Mouse (Mus musculus) CH12.LX (cell line): ENCODE measurements around the gene Cdh13. TPM values are rescaled to one million over a fixed set of nuclear protein-coding genes. Genes with fewer than 3 reads are reported as not detected.

ENCODE experiments used
- DNase-seq: peaks from one replicate; pipeline ENCODE4 v3.0.0-alpha.2; 2013; ENCODE audit errors: extremely low read depth
- H3K27ac ChIP-seq: 2 replicates; pipeline ENCODE4 v1.5.1; 2012; ENCODE audit warnings: low read depth, mild to moderate bottlenecking, control low read depth, moderate library complexity; ENCODE audit not compliant: insufficient read depth
- H3K27me3 ChIP-seq: replicated peaks from 2 replicates; pipeline ENCODE3; 2012; ENCODE audit warnings: inconsistent platforms
- H3K36me3 ChIP-seq, 2 experiments: replicated peaks in 1 of 2; 2 replicates each; pipeline versions ENCODE3 to v1.6.1; 2012; ENCODE audit warnings: inconsistent platforms in 1 of 2, low read length in 1 of 2, mild to moderate bottlenecking in 1 of 2, mixed read lengths in 1 of 2, moderate library complexity in 1 of 2; ENCODE audit not compliant: control insufficient read depth in 1 of 2, insufficient read depth in 1 of 2
- H3K4me1 ChIP-seq, 2 experiments: 2 replicates each; pipeline ENCODE4 v1.6.1; 2012; ENCODE audit warnings: inconsistent platforms in 1 of 2, moderate library complexity in 1 of 2; ENCODE audit not compliant: insufficient read depth in 2 of 2, control insufficient read depth in 1 of 2
- H3K4me2 ChIP-seq: 2 replicates; pipeline ENCODE4 v1.6.1; 2012; ENCODE audit warnings: low read depth, mild to moderate bottlenecking, control low read depth; ENCODE audit not compliant: poor library complexity, insufficient read depth, severe bottlenecking
- H3K4me3 ChIP-seq, 3 experiments: fragments of 150-350 bp in 1 of 3; sonication (generic) in 1 of 3; replicated peaks in 1 of 3; 2 replicates each; pipeline versions ENCODE3 to v1.5.1; 2011 to 2012; ENCODE audit warnings: low read depth in 2 of 3, low read length in 2 of 3, mild to moderate bottlenecking in 2 of 3, moderate library complexity in 2 of 3, control low read depth in 1 of 3, improper control_type of control experiment in 1 of 3, inconsistent platforms in 1 of 3, mixed read lengths in 1 of 3; ENCODE audit not compliant: poor library complexity in 1 of 3
- H3K79me2 ChIP-seq: replicated peaks from 2 replicates; pipeline ENCODE4 v1.6.1; 2012; ENCODE audit warnings: mild to moderate bottlenecking, moderate library complexity; ENCODE audit not compliant: control insufficient read depth, poor library complexity, insufficient read depth, severe bottlenecking; ENCODE audit errors: extremely low read depth
- H3K9ac ChIP-seq: 2 replicates; pipeline ENCODE4 v1.6.1; 2012; ENCODE audit warnings: low read depth, mild to moderate bottlenecking, control low read depth, moderate library complexity; ENCODE audit not compliant: insufficient read depth
- H3K9me3 ChIP-seq: replicated peaks from 2 replicates; pipeline ENCODE3; 2012; ENCODE audit warnings: low read length, inconsistent platforms, mixed read lengths
- CHD1 ChIP-seq: IDR thresholded peaks from 2 replicates; pipeline ENCODE4 v1.6.1; 2012; ENCODE audit warnings: low read depth, low read length, improper control_type of control experiment, inconsistent platforms
- CHD2 ChIP-seq: IDR thresholded peaks from 2 replicates; pipeline ENCODE4 v1.6.1; 2011; ENCODE audit warnings: low read length, improper control_type of control experiment
- E2F4 ChIP-seq: IDR thresholded peaks from 2 replicates; pipeline ENCODE4 v1.6.1; 2011; ENCODE audit warnings: low read depth, low read length, improper control_type of control experiment; ENCODE audit not compliant: insufficient replicate concordance
- ELF1 ChIP-seq: IDR thresholded peaks from 2 replicates; pipeline ENCODE4 v1.6.1; 2014; ENCODE audit warnings: low read depth, mild to moderate bottlenecking, inconsistent platforms, low read length, improper control_type of control experiment
- EP300 ChIP-seq: IDR thresholded peaks from 2 replicates; pipeline ENCODE4 v1.6.1; 2011; ENCODE audit warnings: low read length, improper control_type of control experiment
- HCFC1 ChIP-seq: IDR thresholded peaks from 2 replicates; pipeline ENCODE4 v1.6.1; 2012; ENCODE audit warnings: low read depth, mild to moderate bottlenecking, inconsistent platforms, low read length, improper control_type of control experiment
- JUND ChIP-seq: conservative IDR thresholded peaks from 2 replicates; pipeline ENCODE4 v1.6.1; 2011; ENCODE audit warnings: low read depth, low read length, improper control_type of control experiment
- MXI1 ChIP-seq: IDR thresholded peaks from 2 replicates; pipeline ENCODE4 v1.6.1; 2011; ENCODE audit warnings: mild to moderate bottlenecking, low read depth, low read length, improper control_type of control experiment
- NELFE ChIP-seq: IDR thresholded peaks from 2 replicates; pipeline ENCODE4 v1.6.1; 2011; ENCODE audit warnings: low read depth, low read length, improper control_type of control experiment
- NRF1 ChIP-seq: IDR thresholded peaks from 2 replicates; pipeline ENCODE4 v1.6.1; 2014; ENCODE audit warnings: low read depth, mild to moderate bottlenecking, inconsistent platforms, low read length, improper control_type of control experiment, moderate library complexity
- RAD21 ChIP-seq: IDR thresholded peaks from 2 replicates; pipeline ENCODE4 v1.6.1; 2011; ENCODE audit warnings: low read depth, mild to moderate bottlenecking, low read length, improper control_type of control experiment, moderate library complexity
- RCOR1 ChIP-seq: conservative IDR thresholded peaks from 2 replicates; pipeline ENCODE4 v1.6.1; 2012; ENCODE audit warnings: low read depth, mild to moderate bottlenecking, inconsistent platforms, low read length, improper control_type of control experiment
- SIN3A ChIP-seq: IDR thresholded peaks from 2 replicates; pipeline ENCODE4 v1.6.1; 2012; ENCODE audit warnings: low read length, improper control_type of control experiment, inconsistent platforms
- TCF12 ChIP-seq: IDR thresholded peaks from 2 replicates; pipeline ENCODE4 v1.6.1; 2014; ENCODE audit warnings: low read depth, mild to moderate bottlenecking, inconsistent platforms, low read length, improper control_type of control experiment
- UBTF ChIP-seq: IDR thresholded peaks from 2 replicates; pipeline ENCODE4 v1.6.1; 2012; ENCODE audit warnings: low read depth, mild to moderate bottlenecking, inconsistent platforms, low read length, improper control_type of control experiment, moderate library complexity
- USF2 ChIP-seq: conservative IDR thresholded peaks from 2 replicates; pipeline ENCODE4 v1.6.1; 2011; ENCODE audit warnings: low read depth, low read length, improper control_type of control experiment
- ZC3H11A ChIP-seq: IDR thresholded peaks from 2 replicates; pipeline ENCODE4 v1.6.1; 2012; ENCODE audit warnings: low read depth, mild to moderate bottlenecking, inconsistent platforms, low read length, improper control_type of control experiment
- ZMIZ1 ChIP-seq: IDR thresholded peaks from 2 replicates; pipeline ENCODE4 v1.6.1; 2012; ENCODE audit warnings: low read depth, mild to moderate bottlenecking, inconsistent platforms, low read length, improper control_type of control experiment
- ZNF384 ChIP-seq: IDR thresholded peaks from 2 replicates; pipeline ENCODE4 v1.6.1; 2012; ENCODE audit warnings: low read depth, low read length, improper control_type of control experiment, inconsistent platforms
- dilution Hi-C: fragments of 300-500 bp; cut with MboI; formaldehyde crosslinking; loops from 2 replicates; pipeline ENCODE4 v1.14.3; 2020; ENCODE audit warnings: low sequenced_read_pairs; ENCODE audit not compliant: extremely low pct_unique_long_range_greater_than_20kb, extremely low pct_ligation_motif_present
- in situ Hi-C: fragments of 300-500 bp; cut with MboI; formaldehyde crosslinking; loops from 3 replicates; pipeline ENCODE4 v1.14.3; 2019; ENCODE audit warnings: low sequenced_read_pairs, low pct_ligation_motif_present, low pct_unique_long_range_greater_than_20kb, mixed read lengths
- polyA plus RNA-seq: library from polyadenylated mRNA; unstranded; fragments of >175 nt; gene quantifications from 2 replicates; pipeline ENCODE4 v1.2.1, GENCODE M21; 2012; ENCODE audit warnings: low read depth; ENCODE audit not compliant: insufficient read length
- total RNA-seq, 2 experiments: library from RNA; depleted of rRNA; stranded (reverse); fragments of 300-350 nt in 1 of 2; fragments of >200 nt in 1 of 2; gene quantifications; 2 replicates each; pipeline ENCODE4 v1.2.3; 2012 to 2014

The Cdh13 gene
- total and polyA plus RNA-seq, 3 experiments = not detected

DNA sequence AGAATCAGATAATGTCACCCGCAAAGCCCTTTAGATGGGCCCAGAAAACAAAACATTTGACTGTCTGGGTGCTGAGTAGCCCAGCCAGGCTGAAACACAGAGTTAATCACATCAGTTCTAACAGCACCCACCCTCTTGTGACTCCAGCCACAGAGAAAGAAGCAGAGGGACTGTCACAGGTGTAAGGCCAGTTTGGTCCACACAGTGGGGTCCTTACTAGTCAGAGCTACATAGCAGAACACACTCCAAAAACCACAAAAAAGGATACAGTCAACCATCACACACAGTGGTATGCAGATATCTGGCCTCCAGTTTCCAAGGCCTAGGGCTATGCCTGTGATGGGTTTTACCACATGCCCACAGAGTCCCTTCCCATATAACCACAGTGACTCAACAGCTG lies 703.3 kb downstream of the Cdh13 start:
- Histone ChIP-seq H3K9me3 (peaks cover 80% of the 10 kb centered on the region), H3K27ac (no peak overlapping the region)
- in situ Hi-C loops = no loop called here

GRCm38 (mm10) chr8:118995641-118996188 lies 712.2 kb downstream of the Cdh13 start:
- dilution Hi-C loops = no loop called here
- Histone ChIP-seq H3K9ac (no peak overlapping the region), H3K4me2 (no peak overlapping the region), H3K36me3 (no peaks in the 10 kb centered on the region), H3K27me3 (no peaks in the 10 kb centered on the region), H3K4me1 (no peaks in the 10 kb centered on the region), H3K9me3 (peaks cover 82% of the 10 kb centered on the region), H3K4me3 (no peak overlapping the region), H3K79me2 (no peaks in the 10 kb centered on the region), H3K27ac (no peak overlapping the region)
- no peak for DNase-seq
- TF ChIP-seq TCF12 (no peak), USF2 (no peak), RAD21 (no peak), HCFC1 (no peak), MXI1 (no peak), ZNF384 (no peak), SIN3A (no peak), EP300 (no peak), CHD2 (no peak), NRF1 (no peak), CHD1 (no peak), JUND (no peak)
- in situ Hi-C loops = no loop called here

More for the DNA sequence above, 703.3 kb downstream of the Cdh13 start:
- DNase-seq = no peak
- Histone ChIP-seq H3K4me3 (no peak overlapping the region), H3K4me1 (no peaks in the 10 kb centered on the region), H3K9ac (no peak overlapping the region), H3K4me2 (no peak overlapping the region), H3K27me3 (no peaks in the 10 kb centered on the region), H3K36me3 (no peaks in the 10 kb centered on the region), H3K79me2 (no peaks in the 10 kb centered on the region)
- dilution Hi-C loops = no loop called here
- no peak for TF ChIP-seq NELFE
- TF ChIP-seq E2F4 = no peak
- no peak for TF ChIP-seq ZMIZ1
- no peak for TF ChIP-seq UBTF
- no peak for TF ChIP-seq ELF1
- no peak for TF ChIP-seq RCOR1
- no peak for TF ChIP-seq ZC3H11A
- TF ChIP-seq HCFC1 = no peak
- no peak for TF ChIP-seq USF2
- no peak for TF ChIP-seq JUND
- no peak for TF ChIP-seq SIN3A
